In genomic region chr2:32170010-32170409, GRCm38 (mm10) we compare ENCODE assay signal across 9 mouse cellular contexts. TPM values are rescaled to one million over a fixed set of nuclear protein-coding genes. Genes with fewer than 3 reads are reported as not detected.
DNase-seq lines count a peak whose midpoint lies in the region; ATAC-seq and TF ChIP-seq lines count a peak whose summit lies in the region.
"Had no signal": no experiment of that assay in that cellular context is flagged by ENCODE, and none has a peak within 500 bp of the region (broad histone marks: within the 10 kb centered on the region; RNA-seq: fewer than 3 reads in every experiment).

No protein-coding gene starts in this region.

- peaks cover 50 to 81% of the 10 kb centered on the region in 2 experiments for H3K4me1 ChIP-seq in heart, embryonic 14.5 days (ENCODE audit: control insufficient read depth in 2 of 2, insufficient read depth in 2 of 2, low read length in 2 of 2)
- peaks cover 84% of the 10 kb centered on the region for H3K4me1 ChIP-seq in embryonic facial prominence, embryonic 10.5 days
- peaks cover 84% of the 10 kb centered on the region for H3K4me1 ChIP-seq in heart, embryonic 15.5 days (replicated peaks)

- no peaks in the 10 kb centered on the region for H3K36me3 ChIP-seq in heart, embryonic 14.5 days (ENCODE audit: control insufficient read depth, insufficient read depth, low read length)
- H3K36me3 ChIP-seq in embryonic facial prominence, embryonic 10.5 days (replicated peaks) = peaks cover 20% of the 10 kb centered on the region; the same call in 1 of the 2 replicates
- H3K36me3 ChIP-seq in heart, embryonic 15.5 days = no peaks in the 10 kb centered on the region
- no peaks in the 10 kb centered on the region for H3K36me3 ChIP-seq in myocyte (ENCODE audit: control insufficient read depth, insufficient read depth)

- peaks cover 80% of the 10 kb centered on the region for H3K79me2 ChIP-seq in myocyte (ENCODE audit: control insufficient read depth, insufficient read depth)

- peak overlapping the region; percentile 38 for H3K4me2 ChIP-seq in heart, embryonic 14.5 days (ENCODE audit: low read length)
- peak overlapping the region; percentile 24 for H3K4me2 ChIP-seq in heart, embryonic 15.5 days
- H3K4me2 ChIP-seq in myocyte (ENCODE audit: low read depth) = peak overlapping the region; percentile 75

- no peak overlapping the region for H3K4me3 ChIP-seq in heart, embryonic 14.5 days (ENCODE audit: control insufficient read depth in 1 of 2, insufficient read depth in 1 of 2, low read depth in 1 of 2, low read length in 2 of 2)
- no peak overlapping the region for H3K4me3 ChIP-seq in embryonic facial prominence, embryonic 10.5 days
- no peak overlapping the region for H3K4me3 ChIP-seq in heart, embryonic 15.5 days
- no peak overlapping the region for H3K4me3 ChIP-seq in myocyte

- no peak for DNase-seq in heart, adult 9 months (ENCODE audit: low spot score in 2 of 2)
- no peak for DNase-seq in embryonic facial prominence, embryonic 10.5 days (ENCODE audit: low spot score)
- DNase-seq in spleen, adult 12 weeks (ENCODE audit: low spot score) = no peak
- no peak for DNase-seq in lung, postnatal 10 days
- DNase-seq: right cerebral cortex, postnatal 25 days had no signal

- WGBS in heart, embryonic 14.5 days = 49% methylated on average over 8 of the region's 8 CpGs
- WGBS in embryonic facial prominence, embryonic 10.5 days = 73% methylated on average over 8 of the region's 8 CpGs
- 53% methylated on average over 8 of the region's 8 CpGs for WGBS in heart, embryonic 15.5 days

- H3ac ChIP-seq in myocyte (ENCODE audit: control insufficient read depth, insufficient read length) = no peak overlapping the region

- H3K27me3 ChIP-seq in heart, embryonic 14.5 days (ENCODE audit: control insufficient read depth, insufficient read depth, low read length) = no peaks in the 10 kb centered on the region
- no peaks in the 10 kb centered on the region for H3K27me3 ChIP-seq in embryonic facial prominence, embryonic 10.5 days (replicated peaks; ENCODE audit: low read depth, poor library complexity, severe bottlenecking)
- no peaks in the 10 kb centered on the region for H3K27me3 ChIP-seq in heart, embryonic 15.5 days
- no peaks in the 10 kb centered on the region for H3K27me3 ChIP-seq in myocyte (ENCODE audit: control insufficient read depth, insufficient read depth, insufficient read length)

- no peak for ATAC-seq in heart, embryonic 14.5 days (ENCODE audit: insufficient number of reproducible peaks, insufficient read depth, low FRiP score, low read depth)
- ATAC-seq in heart, embryonic 15.5 days (replicated peaks; ENCODE audit: insufficient number of reproducible peaks, insufficient read depth, low FRiP score, low read depth) = no peak
- ATAC-seq: inflammation-experienced regulatory T-cells, adult 6 months had no signal

- peak overlapping the region; percentile 31; the same call in 1 of the 2 replicates for H3K9ac ChIP-seq in heart, embryonic 14.5 days (ENCODE audit: low read length)
- peak overlapping the region; percentile 18; the same call in 1 of the 2 replicates for H3K9ac ChIP-seq in heart, embryonic 15.5 days

- TF ChIP-seq POLR2A in myocyte (IDR thresholded peaks at IDR 0.05; ENCODE audit: insufficient read length, low read depth) = no peak

- no peaks in the 10 kb centered on the region for H3K9me3 ChIP-seq in heart, embryonic 14.5 days (ENCODE audit: control insufficient read depth, low read length)
- H3K9me3 ChIP-seq in embryonic facial prominence, embryonic 10.5 days = no peaks in the 10 kb centered on the region
- H3K9me3 ChIP-seq in heart, embryonic 15.5 days (replicated peaks) = no peaks in the 10 kb centered on the region

- H3K27ac ChIP-seq in heart, embryonic 14.5 days (replicated peaks in 1 of 2; ENCODE audit: control insufficient read depth in 1 of 2, insufficient read depth in 1 of 2, low read depth in 2 of 2, low read length in 2 of 2) = peak overlapping the region; percentile 26 to 77
- 0 out of 2 replicates have a peak overlapping the region, but pooled peaks have one; percentile 7 for H3K27ac ChIP-seq in embryonic facial prominence, embryonic 10.5 days (replicated peaks)
- H3K27ac ChIP-seq in heart, embryonic 15.5 days = peak overlapping the region; percentile 74

TF ChIP-seq in myocyte, 11 proteins besides CTCF, POLR2A, EP300 and RAD21:
- TF ChIP-seq CEBPB (IDR thresholded peaks at IDR 0.05; ENCODE audit: insufficient read depth, poor library complexity, severe bottlenecking) (no peak), MAX (IDR thresholded peaks at IDR 0.05; ENCODE audit: low read depth) (no peak), TCF12 (IDR thresholded peaks at IDR 0.05; ENCODE audit: insufficient read depth, poor library complexity, severe bottlenecking) (no peak), MYOG (IDR thresholded peaks at IDR 0.05; ENCODE audit: control insufficient read depth in 1 of 3, insufficient read depth in 1 of 3, insufficient read length in 2 of 3, low read depth in 2 of 3) (peak; percentile 25 to 66 (median 58)), SRF (IDR thresholded peaks at IDR 0.05; ENCODE audit: control insufficient read depth, insufficient read length, low read depth) (no peak), TCF3 (IDR thresholded peaks at IDR 0.05; ENCODE audit: insufficient read length, low read depth) (no peak), MYOD1 (IDR thresholded peaks at IDR 0.05; ENCODE audit: control insufficient read depth in 1 of 3, insufficient read length in 2 of 3, low read depth in 2 of 3) (peak in 2 of 3 experiments; percentile 53 to 62), USF1 (IDR thresholded peaks at IDR 0.05; ENCODE audit: low read depth) (no peak)

RNA-seq across cellular contexts. Expression of gene Prrc2b, which starts 19.1 kb away (rescaled TPM):
- polyA plus RNA-seq in heart, embryonic 14.5 days (2014; fragmentation: Nextera tagmentation; extraction: Ambion mirVana) = 35.8 and 41.8 TPM in 2 replicates
- 60.0 and 69.9 TPM in 2 replicates for polyA plus RNA-seq in embryonic facial prominence, embryonic 10.5 days (2016; fragmentation: Nextera tagmentation; extraction: Ambion mirVana)
- polyA plus RNA-seq in heart, embryonic 15.5 days (2015; fragmentation: Nextera tagmentation; extraction: Ambion mirVana) = 21.0 and 34.8 TPM in 2 replicates
- polyA plus RNA-seq in myocyte (2012; fragmentation: generic; extraction: Trizol) = 76.2 TPM

Comparison
In these comparisons a context has a peak if more than half of its experiments do, and no peak if none do; other contexts are left out.
1. H3K27ac ChIP-seq: peak in every context shown above with its lines; median percentile 74 in heart, embryonic 15.5 days; 52 in heart, embryonic 14.5 days; 7 in embryonic facial prominence, embryonic 10.5 days.
2. H3K4me2 ChIP-seq: peak in every context shown above with its lines; median percentile 75 in myocyte; 38 in heart, embryonic 14.5 days; 24 in heart, embryonic 15.5 days.